Mouse (Mus musculus) embryonic facial prominence, embryonic 15.5 days (tissue): ENCODE measurements around the gene Ryr1. TPM values are rescaled to one million over a fixed set of nuclear protein-coding genes. Genes with fewer than 3 reads are reported as not detected.

Experiments used
- ATAC-seq: fragments of 200-750 bp; cut with Nextera tagmentation; 2 replicates; pipeline ENCODE4 v1.8.0; 2017; ENCODE audit warnings: low read depth, moderate TSS enrichment; ENCODE audit not compliant: insufficient number of reproducible peaks, low FRiP score, low TSS enrichment
- H3K27ac ChIP-seq: fragments of 300-500 bp; sonication (generic); replicated peaks from 2 replicates; pipeline ENCODE4 v1.5.1; 2015; ENCODE audit warnings: mild to moderate bottlenecking, inconsistent platforms
- H3K27me3 ChIP-seq: fragments of 300-500 bp; sonication (generic); 2 replicates; pipeline ENCODE4 v1.6.1; 2015; ENCODE audit warnings: inconsistent platforms
- H3K36me3 ChIP-seq: fragments of 300-500 bp; sonication (generic); 2 replicates; pipeline ENCODE4 v1.6.1; 2015; ENCODE audit warnings: mild to moderate bottlenecking, inconsistent platforms
- H3K4me1 ChIP-seq: fragments of 300-500 bp; sonication (generic); 2 replicates; pipeline ENCODE4 v1.6.1; 2015; ENCODE audit warnings: inconsistent platforms
- H3K4me2 ChIP-seq: fragments of 300-500 bp; sonication (generic); replicated peaks from 2 replicates; pipeline ENCODE4 v1.6.1; 2015; ENCODE audit warnings: mild to moderate bottlenecking, inconsistent platforms
- H3K4me3 ChIP-seq: fragments of 300-500 bp; sonication (generic); replicated peaks from 2 replicates; pipeline ENCODE4 v1.5.1; 2015; ENCODE audit warnings: mild to moderate bottlenecking, inconsistent platforms
- H3K9ac ChIP-seq: fragments of 300-500 bp; sonication (generic); 2 replicates; pipeline ENCODE4 v1.6.1; 2015; ENCODE audit warnings: inconsistent platforms
- H3K9me3 ChIP-seq: fragments of 300-500 bp; sonication (generic); replicated peaks from 2 replicates; pipeline ENCODE4 v1.6.1; 2016; ENCODE audit warnings: inconsistent platforms
- WGBS: fragments of 180-500 bp; shearing (Covaris S2); methylation state at CpG from one replicate; pipeline ENCODE4 v1.1.7; 2015; 5-methylcytosine and 5-hydroxymethylcytosine counted together
- polyA plus RNA-seq: library from polyadenylated mRNA; unstranded; fragments of >200 nt; fragmentation: Nextera tagmentation; extraction: Ambion mirVana; gene quantifications from 2 replicates; pipeline ENCODE4 v1.2.1, GENCODE M21; 2015

The Ryr1 gene
- polyA plus RNA-seq, 1 experiment from 2014 or later, result 8.0 TPM

DNA sequence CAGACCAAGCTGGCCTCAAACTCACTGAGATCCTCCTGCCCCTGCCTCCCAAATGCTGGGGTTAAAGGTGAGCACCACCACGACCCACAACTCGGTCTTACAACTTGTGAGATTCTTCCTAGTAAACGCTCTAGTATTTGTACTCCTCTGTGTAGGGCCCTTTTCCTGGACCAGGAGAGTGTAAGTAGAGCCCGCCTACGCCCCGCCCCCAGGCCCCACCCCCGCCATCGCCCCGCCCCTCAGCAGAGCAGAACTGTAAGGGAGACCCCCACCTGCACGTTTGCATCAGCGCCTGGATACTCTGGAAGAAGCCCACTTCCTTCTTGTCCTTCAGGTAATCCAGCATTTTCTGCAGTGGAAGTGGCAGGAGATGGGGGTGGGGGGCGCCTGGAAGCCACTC is 78.4 kb downstream of the Ryr1 start:
- no peak overlapping the region for H3K9ac ChIP-seq
- peaks cover 15% of the 10 kb centered on the region for H3K4me1 ChIP-seq
- no peak overlapping the region for H3K4me2 ChIP-seq
- no peaks in the 10 kb centered on the region for H3K9me3 ChIP-seq
- WGBS, result 5% methylated on average over 12 of the region's 12 CpGs
- H3K36me3 ChIP-seq, result no peaks in the 10 kb centered on the region
- H3K4me3 ChIP-seq, result no peak overlapping the region
- ATAC-seq, result peak; percentile 14; the same call in 1 of the 2 replicates
- H3K27me3 ChIP-seq, result no peaks in the 10 kb centered on the region
- H3K27ac ChIP-seq, result no peak overlapping the region

DNA sequence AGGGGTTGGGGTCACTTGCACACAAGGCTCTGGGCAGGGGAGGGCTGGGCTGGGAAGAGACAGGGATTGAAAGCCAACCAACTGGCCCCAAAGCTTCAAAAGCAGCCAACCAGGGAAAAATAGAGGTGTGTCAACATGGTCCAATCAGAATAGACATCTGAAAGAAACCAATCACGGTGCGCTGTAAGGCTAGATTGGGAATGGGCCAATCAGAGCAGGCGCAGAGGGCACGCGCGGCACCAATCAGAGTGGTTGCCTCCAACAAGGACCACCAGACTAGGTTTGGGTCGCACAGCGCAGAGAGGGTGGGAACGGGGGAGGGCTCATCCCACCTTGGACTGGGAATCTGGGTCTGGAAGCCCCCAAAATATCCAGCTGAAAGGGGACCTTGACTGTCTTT is 80.7 kb downstream of the Ryr1 start:
- H3K4me2 ChIP-seq, result no peak overlapping the region
- ATAC-seq, result no peak

DNA sequence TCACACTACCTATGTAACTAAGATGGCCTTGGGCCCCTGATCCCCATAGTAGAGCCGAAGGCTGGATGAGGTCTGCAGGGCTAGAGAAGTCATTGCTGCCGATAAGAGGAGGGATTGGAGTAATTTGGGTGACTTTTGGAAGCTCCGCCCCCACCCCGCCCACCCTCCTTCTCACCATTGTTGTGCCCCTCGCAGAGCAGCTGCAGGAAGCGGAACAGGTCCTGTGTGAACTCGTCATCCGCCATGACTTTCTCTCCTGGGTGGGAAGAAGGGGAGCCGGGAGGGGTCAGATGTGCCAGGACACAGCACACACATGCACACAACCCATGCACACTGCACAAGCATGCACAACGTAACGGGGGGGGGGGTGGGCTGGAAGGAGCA is 81.3 kb downstream of the Ryr1 start:
- WGBS, result 28% methylated on average over 11 of the region's 11 CpGs
- Histone ChIP-seq H3K27ac (peak overlapping the region; percentile 55; the same call in 1 of the 2 replicates), H3K9ac (no peak overlapping the region), H3K4me1 (peaks cover 26% of the 10 kb centered on the region), H3K27me3 (no peaks in the 10 kb centered on the region), H3K4me3 (no peak overlapping the region), H3K36me3 (no peaks in the 10 kb centered on the region), H3K9me3 (no peaks in the 10 kb centered on the region), H3K4me2 (0 out of 2 replicates have a peak overlapping the region, but pooled peaks have one; percentile 8)
- no peak for ATAC-seq

More for the DNA sequence above, 80.7 kb downstream of the Ryr1 start:
- H3K36me3 ChIP-seq, result no peaks in the 10 kb centered on the region
- no peaks in the 10 kb centered on the region for H3K27me3 ChIP-seq
- WGBS, result 42% methylated on average over 9 of the region's 9 CpGs
- peaks cover 26% of the 10 kb centered on the region for H3K4me1 ChIP-seq
- no peak overlapping the region for H3K27ac ChIP-seq
- no peaks in the 10 kb centered on the region for H3K9me3 ChIP-seq
- H3K9ac ChIP-seq, result no peak overlapping the region
- H3K4me3 ChIP-seq, result no peak overlapping the region

DNA sequence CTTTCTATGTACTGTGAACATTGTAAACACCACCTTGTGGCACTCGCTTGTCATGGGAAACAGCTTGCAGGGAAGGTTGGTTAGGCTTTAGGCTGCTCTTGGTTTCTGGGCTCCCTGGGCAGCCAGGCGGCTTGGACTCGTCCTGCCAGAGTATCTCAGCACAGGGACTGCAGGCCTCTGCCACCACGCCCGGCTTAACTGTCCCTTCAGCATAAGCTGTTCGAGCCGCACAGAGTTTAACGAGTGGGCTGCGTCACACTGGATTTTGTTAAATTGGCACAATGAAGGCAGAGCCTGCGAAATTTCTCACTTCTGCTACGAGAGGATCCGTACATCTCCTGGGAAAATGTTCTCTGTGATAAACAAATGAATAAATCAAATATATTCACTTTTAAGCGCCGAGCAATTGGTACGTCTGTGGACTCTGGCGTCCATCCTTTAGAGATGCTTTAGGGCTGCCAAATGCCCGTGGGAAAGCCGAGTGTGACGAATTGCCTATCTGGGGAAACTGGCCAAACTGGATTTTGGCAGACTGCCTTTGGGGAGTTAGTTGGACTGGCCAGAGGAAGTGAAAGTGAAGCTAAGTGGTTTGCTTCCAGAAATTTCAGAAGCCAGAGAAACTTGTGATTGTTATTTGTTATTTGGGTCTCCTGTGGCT is 81.8 kb downstream of the Ryr1 start:
- 55% methylated on average over 19 of the region's 19 CpGs for WGBS
- H3K36me3 ChIP-seq, result no peaks in the 10 kb centered on the region
- peak overlapping the region; percentile 8; the same call in 1 of the 2 replicates for H3K4me2 ChIP-seq
- H3K27ac ChIP-seq, result peak overlapping the region; percentile 55
- no peak overlapping the region for H3K4me3 ChIP-seq
- ATAC-seq, result no peak
- H3K9ac ChIP-seq, result no peak overlapping the region
- peaks cover 26% of the 10 kb centered on the region for H3K4me1 ChIP-seq
- H3K9me3 ChIP-seq, result no peaks in the 10 kb centered on the region
- H3K27me3 ChIP-seq, result no peaks in the 10 kb centered on the region

DNA sequence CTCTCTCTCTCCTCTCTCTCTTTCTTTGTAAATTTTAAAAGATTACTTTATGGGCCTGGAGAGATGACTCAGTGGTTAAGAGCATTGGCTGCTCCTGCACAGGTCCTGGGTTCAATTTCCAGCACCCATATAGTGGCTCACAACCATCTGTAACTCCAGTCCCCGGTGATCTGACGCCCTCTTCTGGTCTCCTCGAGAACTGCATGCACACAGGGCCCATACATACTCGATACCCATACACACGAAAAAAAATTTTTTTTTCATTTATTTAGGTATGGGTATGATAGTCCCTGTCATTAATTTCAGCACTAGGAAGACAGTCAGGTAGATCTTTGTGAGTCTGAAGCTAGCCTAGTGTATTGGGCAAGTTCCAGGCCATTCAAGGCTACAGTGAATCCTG is 83.8 kb downstream of the Ryr1 start:
- Histone ChIP-seq H3K27ac (no peak overlapping the region), H3K4me3 (no peak overlapping the region), H3K9me3 (no peaks in the 10 kb centered on the region), H3K27me3 (no peaks in the 10 kb centered on the region), H3K36me3 (no peaks in the 10 kb centered on the region), H3K4me1 (peaks cover 26% of the 10 kb centered on the region), H3K9ac (no peak overlapping the region), H3K4me2 (no peak overlapping the region)
- ATAC-seq, result no peak
- WGBS, result 82% methylated on average over 5 of the region's 5 CpGs

DNA sequence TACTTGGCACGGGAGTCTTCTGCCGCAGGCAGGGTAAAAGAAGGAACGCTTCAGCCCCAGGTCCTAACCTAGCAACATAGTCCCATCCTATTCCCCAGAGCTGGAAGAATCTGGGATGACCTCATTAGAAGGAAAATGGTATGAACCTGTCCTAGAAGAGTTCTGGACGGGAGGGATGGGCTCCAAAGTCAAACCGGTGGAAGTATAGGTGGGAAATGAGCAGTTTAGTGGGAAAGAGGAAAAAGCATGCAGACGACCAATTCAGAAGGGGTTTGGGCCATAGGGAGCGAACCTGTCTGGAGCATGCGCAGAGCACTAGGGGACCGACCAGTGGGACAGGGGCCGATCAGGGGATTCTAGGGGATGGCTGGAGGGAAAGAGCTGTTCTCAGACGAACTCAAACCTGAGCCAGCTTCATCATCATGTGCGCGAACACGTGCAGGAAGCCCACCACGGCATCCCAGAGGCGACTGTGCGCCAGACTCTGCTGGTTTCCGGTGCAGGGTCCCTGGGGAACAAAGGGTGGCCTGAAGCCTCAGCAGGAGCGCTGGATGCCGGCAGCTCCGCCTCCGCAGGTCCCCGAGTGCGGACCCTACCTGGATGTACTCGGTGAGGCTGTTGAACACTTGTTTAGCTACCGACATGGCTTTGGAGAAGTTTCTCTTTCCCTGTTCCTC is 84.9 kb downstream of the Ryr1 start:
- no peaks in the 10 kb centered on the region for H3K9me3 ChIP-seq
- H3K4me3 ChIP-seq, result peak overlapping the region; percentile 45
- no peaks in the 10 kb centered on the region for H3K27me3 ChIP-seq
- 2% methylated on average over 26 of the region's 26 CpGs for WGBS
- H3K4me2 ChIP-seq, result peak overlapping the region; percentile 79
- no peaks in the 10 kb centered on the region for H3K36me3 ChIP-seq
- peaks cover 26% of the 10 kb centered on the region for H3K4me1 ChIP-seq
- 0 out of 2 replicates have a peak overlapping the region, but pooled peaks have one; percentile 35 for H3K27ac ChIP-seq
- H3K9ac ChIP-seq, result peak overlapping the region; percentile 24
- no peak for ATAC-seq

DNA sequence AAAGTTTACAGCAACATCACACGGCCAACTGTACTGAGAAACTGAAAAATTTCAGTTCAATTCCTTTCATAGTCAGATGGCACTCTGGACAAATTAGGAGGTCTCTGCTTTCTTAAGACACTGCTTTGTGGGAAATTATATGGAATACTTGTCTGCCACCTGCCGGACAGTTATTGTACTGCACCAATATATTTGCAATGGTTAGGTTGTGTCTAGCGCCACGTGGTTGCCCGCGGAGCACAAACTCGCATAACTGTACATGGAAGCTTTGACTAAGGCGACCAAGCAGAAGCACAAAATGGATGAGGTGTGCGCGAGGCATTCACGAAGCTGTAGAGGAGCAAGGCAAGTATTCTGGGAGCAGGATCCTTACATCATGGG is 85.4 kb downstream of the Ryr1 start:
- Histone ChIP-seq H3K27me3 (no peaks in the 10 kb centered on the region), H3K4me2 (peak overlapping the region; percentile 79), H3K9ac (peak overlapping the region; percentile 24), H3K9me3 (no peaks in the 10 kb centered on the region), H3K4me3 (peak overlapping the region; percentile 45), H3K27ac (0 out of 2 replicates have a peak overlapping the region, but pooled peaks have one; percentile 35), H3K36me3 (no peaks in the 10 kb centered on the region), H3K4me1 (peaks cover 24% of the 10 kb centered on the region)
- under 1% methylated on average over 11 of the region's 11 CpGs for WGBS
- peak; percentile 62 for ATAC-seq

DNA sequence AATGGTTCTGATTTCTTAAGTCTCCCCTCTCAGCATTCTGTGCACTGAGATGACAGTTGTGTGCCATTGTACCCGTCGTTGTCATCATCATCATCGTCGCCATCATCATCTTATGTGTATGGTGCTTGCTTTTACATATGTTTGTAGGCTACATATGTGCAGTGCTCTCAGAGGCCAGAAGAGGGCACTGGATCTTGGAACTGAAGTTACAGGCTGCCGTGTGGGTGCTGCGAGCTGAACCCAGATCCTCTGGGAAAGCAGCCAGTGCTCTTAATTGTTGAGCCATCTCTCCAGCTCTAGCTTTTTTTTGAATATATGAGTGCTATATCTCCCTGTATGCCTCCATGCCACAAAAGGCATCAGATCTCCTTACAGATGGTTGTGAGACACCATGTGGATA is 87.7 kb downstream of the Ryr1 start:
- H3K36me3 ChIP-seq, result no peaks in the 10 kb centered on the region
- H3K27ac ChIP-seq, result no peak overlapping the region
- H3K27me3 ChIP-seq, result no peaks in the 10 kb centered on the region
- ATAC-seq, result no peak
- H3K4me3 ChIP-seq, result no peak overlapping the region
- WGBS, result 86% methylated on average over 6 of the region's 6 CpGs
- H3K4me2 ChIP-seq, result no peak overlapping the region
- H3K9ac ChIP-seq, result no peak overlapping the region
- peaks cover 12% of the 10 kb centered on the region for H3K4me1 ChIP-seq
- H3K9me3 ChIP-seq, result no peaks in the 10 kb centered on the region

DNA sequence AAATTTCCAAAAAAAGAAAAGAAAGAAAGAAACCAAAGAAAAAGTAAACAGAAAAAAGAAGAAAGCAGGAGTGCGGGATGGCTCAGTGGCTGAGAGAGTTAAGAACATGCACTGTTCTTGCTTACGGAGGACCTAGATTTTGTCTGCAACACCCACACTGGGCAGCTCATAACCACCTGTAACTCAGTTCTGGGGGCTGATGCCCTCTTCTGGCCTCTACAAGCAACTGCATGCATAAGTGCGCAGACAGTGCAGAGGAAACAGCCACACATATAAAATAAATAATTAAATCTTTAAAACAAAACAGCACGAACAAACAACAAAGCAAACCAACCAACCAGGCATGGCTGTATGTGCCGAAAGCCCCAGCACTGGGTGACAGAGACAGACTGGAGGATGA is 92.3 kb downstream of the Ryr1 start:
- no peaks in the 10 kb centered on the region for H3K27me3 ChIP-seq
- no peak overlapping the region for H3K4me2 ChIP-seq
- no peaks in the 10 kb centered on the region for H3K9me3 ChIP-seq
- no peak overlapping the region for H3K9ac ChIP-seq
- no peaks in the 10 kb centered on the region for H3K36me3 ChIP-seq
- WGBS, result 79% methylated on average over 5 of the region's 5 CpGs
- H3K4me1 ChIP-seq, result no peaks in the 10 kb centered on the region
- H3K4me3 ChIP-seq, result no peak overlapping the region
- no peak overlapping the region for H3K27ac ChIP-seq
- no peak for ATAC-seq

DNA sequence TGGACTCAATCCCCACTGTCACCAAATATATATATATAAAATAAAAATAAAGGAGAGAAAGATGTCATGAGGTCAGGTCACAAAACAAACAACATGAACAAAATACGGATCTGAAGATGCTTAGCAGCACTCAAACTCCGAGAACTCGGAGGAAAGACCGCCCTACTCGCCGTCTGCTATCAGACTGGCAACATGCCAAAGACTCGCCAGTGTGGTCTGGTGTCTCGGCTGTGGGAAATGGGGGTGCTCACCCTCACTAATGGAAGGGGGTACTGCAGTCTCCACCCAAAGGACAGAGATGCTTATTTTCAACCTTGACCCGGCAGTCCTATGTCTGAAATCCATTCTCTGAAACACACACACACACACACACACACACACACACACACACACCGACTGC is 93.3 kb downstream of the Ryr1 start:
- no peaks in the 10 kb centered on the region for H3K27me3 ChIP-seq
- no peaks in the 10 kb centered on the region for H3K36me3 ChIP-seq
- 74% methylated on average over 10 of the region's 10 CpGs for WGBS
- no peaks in the 10 kb centered on the region for H3K9me3 ChIP-seq
- ATAC-seq, result no peak; the same call in 1 of the 2 replicates
- no peak overlapping the region for H3K9ac ChIP-seq
- H3K4me3 ChIP-seq, result no peak overlapping the region
- H3K4me2 ChIP-seq, result no peak overlapping the region
- peaks cover 3% of the 10 kb centered on the region; the same call in 1 of the 2 replicates for H3K4me1 ChIP-seq
- H3K27ac ChIP-seq, result no peak overlapping the region

DNA sequence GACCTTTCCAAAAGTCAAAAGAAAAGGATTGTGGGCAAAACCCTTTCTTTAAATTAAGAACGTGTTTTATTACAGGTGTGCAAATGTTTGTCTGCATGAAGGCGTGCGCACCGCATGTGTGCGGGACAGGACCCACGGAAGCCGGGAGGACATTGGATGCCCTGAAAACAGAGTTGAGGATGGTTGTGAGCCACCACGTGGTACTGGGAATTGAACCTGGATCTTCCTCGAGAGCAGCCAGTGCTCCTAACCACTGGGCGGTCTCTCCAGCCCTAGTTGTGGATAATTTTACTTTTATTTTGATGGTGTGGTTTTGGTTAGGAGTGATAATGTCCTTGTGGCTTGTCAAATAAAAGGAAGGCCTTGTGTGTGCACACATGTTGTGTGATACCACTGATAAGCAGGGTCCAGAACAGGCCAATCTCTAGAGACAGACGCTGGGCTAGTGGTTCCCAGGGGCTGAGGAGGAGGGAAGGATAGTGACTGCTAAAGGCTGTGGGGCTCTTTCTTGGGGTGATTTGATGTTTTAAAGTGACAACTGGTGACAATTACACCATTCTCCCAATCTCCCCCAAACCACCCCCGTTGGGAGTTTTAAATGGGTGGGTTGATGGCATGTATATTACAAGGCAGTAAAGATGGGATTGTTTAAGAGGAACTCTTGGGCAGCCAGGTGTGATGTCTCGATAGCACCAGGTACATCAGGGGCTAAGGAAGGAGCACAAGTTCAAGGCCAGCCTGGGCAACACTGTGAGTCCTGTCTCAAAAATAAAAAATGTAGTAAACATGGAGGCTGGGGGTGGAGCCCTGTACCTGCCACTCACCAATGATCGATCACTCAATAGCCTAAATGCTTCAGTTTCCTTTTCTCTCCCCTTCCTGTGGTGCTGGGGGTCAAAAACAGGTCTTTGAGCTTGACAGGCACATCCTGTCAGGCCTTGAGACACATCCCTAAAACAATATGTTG is 95.0 kb downstream of the Ryr1 start:
- no peaks in the 10 kb centered on the region for H3K36me3 ChIP-seq
- WGBS, result 86% methylated on average over 14 of the region's 14 CpGs
- no peak overlapping the region for H3K4me2 ChIP-seq
- H3K9ac ChIP-seq, result no peak overlapping the region
- ATAC-seq, result no peak
- H3K27ac ChIP-seq, result no peak overlapping the region
- H3K9me3 ChIP-seq, result no peaks in the 10 kb centered on the region
- no peak overlapping the region for H3K4me3 ChIP-seq
- peaks cover 14% of the 10 kb centered on the region for H3K4me1 ChIP-seq
- no peaks in the 10 kb centered on the region for H3K27me3 ChIP-seq
